Mouse (Mus musculus): ENCODE measurements around the gene Vps26a.

Vps26a gene

GRCm38 (mm10) chr10:62486618-62487415 lies at the start of gene Vps26a:
Vps26a (minus strand) TSS chr10:62486805.
- peak; percentile 99 for DNase-seq

- no peak for DNase-seq
Observed at GRCm38 (mm10) chr10:62534509-62534908, 47.9 kb upstream of the Vps26a start.

GRCm38 (mm10) chr10:62532832-62533231 lies 46.2 kb upstream of the Vps26a start:
- DNase-seq, result no peak

GRCm38 (mm10) chr10:62530183-62530582 lies 43.6 kb upstream of the Vps26a start:
- peak; percentile 84 to 90 for DNase-seq

- no peak for DNase-seq
Observed at GRCm38 (mm10) chr10:62527351-62527750, 40.7 kb upstream of the Vps26a start, which contains the start of gene Srgn. Srgn (minus strand) TSS chr10:62527451.

- DNase-seq, result no peak
Observed at GRCm38 (mm10) chr10:62522346-62522950, 35.8 kb upstream of the Vps26a start.

GRCm38 (mm10) chr10:62521763-62522162 lies 35.2 kb upstream of the Vps26a start:
- DNase-seq, result no peak

GRCm38 (mm10) chr10:62520911-62521310 lies 34.3 kb upstream of the Vps26a start:
- DNase-seq, result no peak

GRCm38 (mm10) chr10:62517511-62517910 lies 30.9 kb upstream of the Vps26a start:
- no peak for DNase-seq

GRCm38 (mm10) chr10:62512855-62513254 lies 26.2 kb upstream of the Vps26a start:
- no peak for DNase-seq

- no peak for DNase-seq
Observed at GRCm38 (mm10) chr10:62511528-62511927, 24.9 kb upstream of the Vps26a start.

GRCm38 (mm10) chr10:62509032-62509656 lies 22.5 kb upstream of the Vps26a start:
- DNase-seq, result no peak

GRCm38 (mm10) chr10:62508459-62508858 lies 21.9 kb upstream of the Vps26a start:
- peak; percentile 58 to 76 for DNase-seq

GRCm38 (mm10) chr10:62507591-62508308 lies 21.1 kb upstream of the Vps26a start:
- DNase-seq, result peak; percentile 78 to 82

- no peak for DNase-seq
Observed at GRCm38 (mm10) chr10:62507071-62507470, 20.5 kb upstream of the Vps26a start.

GRCm38 (mm10) chr10:62506019-62506556 lies 19.5 kb upstream of the Vps26a start:
- DNase-seq, result peak in 1 of 2 experiments; percentile 16

- no peak for DNase-seq
Observed at GRCm38 (mm10) chr10:62505224-62505983, 18.8 kb upstream of the Vps26a start.

- DNase-seq, result no peak
Observed at GRCm38 (mm10) chr10:62503836-62504628, 17.4 kb upstream of the Vps26a start.

GRCm38 (mm10) chr10:62503353-62503752 lies 16.7 kb upstream of the Vps26a start:
- DNase-seq, result peak; percentile 32 to 50

GRCm38 (mm10) chr10:62501951-62502350 lies 15.3 kb upstream of the Vps26a start:
- DNase-seq, result no peak

All from kidney, postnatal 36 days (tissue).